Mouse (Mus musculus) bone marrow, adult 2 months (tissue): ENCODE data around the gene Lama5.

ENCODE experiments used
- CTCF ChIP-seq: fragments of 200-500 bp; IDR thresholded peaks from 2 replicates; pipeline ENCODE4 v1.5.1; 2011; ENCODE audit warnings: low read length, control low read depth; ENCODE audit not compliant: control insufficient read depth, insufficient read depth
- POLR2A ChIP-seq: fragments of 200-500 bp; IDR thresholded peaks from 2 replicates; pipeline ENCODE4 v1.6.1; 2011; ENCODE audit warnings: low read depth, mild to moderate bottlenecking, control low read depth, low read length, borderline replicate concordance; ENCODE audit not compliant: control insufficient read depth

GRCm38 (mm10) chr2:180270537-180271255 lies 45.0 kb upstream of the Lama5 start:
- TF ChIP-seq CTCF (no peak), POLR2A (no peak)
